Mouse (Mus musculus): ENCODE measurements around the gene Abcd1. TPM values are rescaled to one million over a fixed set of nuclear protein-coding genes. Genes with fewer than 3 reads are reported as not detected.
A peak's percentile ranks its signal among the peaks of the same experiment; 100 is the strongest.

Gene Abcd1
- polyA plus RNA-seq, 1 experiment from 2014 or later: 9.8 TPM

DNA sequence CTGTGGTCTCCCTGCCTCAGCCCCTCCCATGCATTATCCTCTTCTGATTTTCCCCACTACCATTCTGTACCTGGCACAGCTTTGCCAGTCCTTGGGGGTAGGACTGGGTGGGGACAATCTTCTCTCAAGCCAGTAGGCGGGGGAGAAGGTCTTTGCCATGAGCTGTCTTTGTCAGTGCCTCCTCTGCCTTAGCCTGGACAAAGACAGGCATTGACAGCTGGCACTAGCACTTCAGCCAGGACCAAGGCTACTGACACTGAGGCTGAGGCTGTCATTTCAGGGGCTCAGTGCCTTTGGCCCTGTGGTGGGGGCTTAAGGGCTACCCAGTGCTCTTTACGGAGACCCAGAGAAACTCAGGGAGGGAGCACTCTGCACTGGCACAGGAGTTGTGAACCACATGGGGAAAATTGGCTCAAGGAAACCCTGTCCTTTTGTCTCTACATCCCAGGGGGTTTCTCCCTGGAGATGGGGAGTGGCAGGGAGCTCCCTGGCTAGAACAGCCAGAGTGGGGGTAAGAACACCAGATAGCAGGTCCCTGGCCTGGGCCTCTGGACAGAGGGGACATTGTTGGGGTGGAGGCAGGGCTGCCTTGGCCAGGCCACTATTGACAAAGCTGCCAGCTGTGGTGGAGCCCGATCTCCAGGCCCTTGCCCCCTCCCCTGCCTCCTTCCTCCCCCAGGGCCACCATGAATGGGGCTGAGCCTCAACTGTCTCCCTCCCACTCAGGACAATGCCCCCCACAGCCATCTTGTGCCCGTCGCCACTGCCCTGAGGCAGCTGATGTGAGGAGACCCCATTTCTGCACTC is 40.1 kb downstream of the Abcd1 start, which contains the start of gene Plxnb3:
TSS of gene Plxnb3 (plus strand) at position 757 of the 807 bp plus-strand sequence.
- 73% methylated on average over 5 of the region's 5 CpGs for WGBS
- Histone ChIP-seq H3K36me3 (no peaks in the 10 kb centered on the region), H3K27me3 (ENCODE audit: insufficient read depth, poor library complexity, severe bottlenecking) (peaks cover 36% of the 10 kb centered on the region), H3K4me3 (no peak within 1 kb of the TSS), H3K9me3 (no peaks in the 10 kb centered on the region), H3K27ac (no peak within 1 kb of the TSS), H3K4me1 (no peaks in the 10 kb centered on the region)
- no peak for DNase-seq (ENCODE audit: low spot score)

DNA sequence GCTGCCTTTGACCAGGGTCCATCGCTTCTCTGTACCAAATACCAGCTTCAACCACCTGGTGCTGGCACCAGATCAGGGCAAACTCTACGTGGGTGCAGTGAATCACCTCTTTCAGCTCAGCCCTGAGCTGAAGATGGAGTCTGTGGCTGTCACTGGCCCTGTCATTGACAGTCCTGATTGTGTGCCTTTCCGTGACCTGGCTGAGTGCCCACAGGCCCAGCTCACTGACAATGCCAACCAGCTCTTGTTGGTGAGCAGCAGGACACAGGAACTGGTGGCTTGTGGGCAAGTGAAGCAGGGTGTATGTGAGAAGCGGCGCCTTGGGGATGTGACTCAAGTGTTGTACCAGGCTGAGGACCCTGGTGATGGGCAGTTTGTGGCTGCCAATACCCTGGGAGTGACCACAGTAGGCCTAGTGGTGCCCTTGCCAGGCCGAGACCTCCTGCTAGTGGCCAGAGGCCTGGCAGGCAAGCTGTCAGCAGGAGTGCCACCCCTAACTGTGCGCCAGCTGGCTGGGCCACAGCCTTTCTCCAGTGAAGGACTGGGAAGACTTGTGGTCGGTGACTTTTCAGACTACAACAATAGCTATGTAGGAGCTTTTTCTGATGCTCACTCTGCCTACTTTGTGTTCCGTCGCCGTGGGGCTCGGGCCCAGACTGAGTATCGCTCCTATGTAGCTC is 42.4 kb downstream of the Abcd1 start:
- H3K9me3 ChIP-seq: no peaks in the 10 kb centered on the region
- H3K4me1 ChIP-seq: no peaks in the 10 kb centered on the region
- WGBS: 76% methylated on average over 13 of the region's 13 CpGs
- H3K4me3 ChIP-seq: no peak overlapping the region
- H3K27ac ChIP-seq: no peak overlapping the region
- DNase-seq (ENCODE audit: low spot score): no peak
- H3K27me3 ChIP-seq (ENCODE audit: insufficient read depth, poor library complexity, severe bottlenecking): peaks cover 47% of the 10 kb centered on the region
- H3K36me3 ChIP-seq: no peaks in the 10 kb centered on the region

DNA sequence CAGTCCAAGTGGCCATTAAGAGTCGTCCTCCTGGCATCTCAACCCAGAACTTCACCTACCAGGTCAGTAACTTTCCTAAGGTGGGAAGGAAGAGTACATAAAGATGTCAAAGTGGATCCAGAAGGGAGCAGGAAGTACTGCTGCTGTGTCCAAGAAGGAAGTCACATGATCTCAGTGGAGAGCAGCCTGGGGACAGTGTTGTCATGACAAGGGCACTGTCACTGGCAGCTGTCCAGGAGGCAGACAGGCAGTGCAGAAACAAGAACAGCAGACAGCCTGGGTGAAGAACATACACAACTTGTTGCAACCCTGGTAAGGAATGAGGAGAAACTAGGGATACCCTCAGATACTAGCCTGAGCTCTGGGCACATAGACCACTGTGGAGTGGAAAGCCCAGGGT is 48.9 kb downstream of the Abcd1 start:
- WGBS: 62% methylated on average over 1 of the region's 1 CpGs
- DNase-seq (ENCODE audit: low spot score): no peak
- Histone ChIP-seq H3K4me1 (no peaks in the 10 kb centered on the region; the same call in 1 of the 2 replicates), H3K27ac (0 out of 2 replicates have a peak overlapping the region, but pooled peaks have one; percentile 22), H3K4me3 (no peak overlapping the region), H3K9me3 (no peaks in the 10 kb centered on the region), H3K36me3 (no peaks in the 10 kb centered on the region), H3K27me3 (ENCODE audit: insufficient read depth, poor library complexity, severe bottlenecking) (peaks cover 28% of the 10 kb centered on the region)

DNA sequence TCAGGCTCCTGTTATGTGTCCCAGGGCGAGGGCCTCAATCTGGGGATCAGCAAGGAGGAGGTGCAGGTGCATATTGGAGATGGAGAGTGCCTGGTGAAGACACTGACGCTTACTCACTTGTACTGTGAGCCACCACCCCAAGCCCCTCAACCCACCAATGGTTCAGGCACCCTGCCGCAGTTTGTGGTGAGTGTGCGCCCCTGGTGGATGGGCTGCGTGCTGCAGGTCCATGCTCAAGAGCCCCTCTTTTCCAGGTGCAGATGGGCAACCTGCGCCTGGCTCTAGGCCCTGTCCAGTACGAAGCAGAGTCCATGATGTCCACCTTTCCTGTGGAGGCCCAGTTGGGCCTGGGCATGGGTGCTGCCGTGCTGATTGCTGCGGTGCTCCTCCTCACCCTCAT is 50.9 kb downstream of the Abcd1 start:
- no peak for DNase-seq (ENCODE audit: low spot score)
- Histone ChIP-seq H3K36me3 (no peaks in the 10 kb centered on the region), H3K9me3 (no peaks in the 10 kb centered on the region), H3K27me3 (ENCODE audit: insufficient read depth, poor library complexity, severe bottlenecking) (peaks cover 25% of the 10 kb centered on the region), H3K27ac (no peak overlapping the region), H3K4me1 (no peaks in the 10 kb centered on the region; the same call in 1 of the 2 replicates), H3K4me3 (no peak overlapping the region)
- WGBS: 53% methylated on average over 9 of the region's 9 CpGs

DNA sequence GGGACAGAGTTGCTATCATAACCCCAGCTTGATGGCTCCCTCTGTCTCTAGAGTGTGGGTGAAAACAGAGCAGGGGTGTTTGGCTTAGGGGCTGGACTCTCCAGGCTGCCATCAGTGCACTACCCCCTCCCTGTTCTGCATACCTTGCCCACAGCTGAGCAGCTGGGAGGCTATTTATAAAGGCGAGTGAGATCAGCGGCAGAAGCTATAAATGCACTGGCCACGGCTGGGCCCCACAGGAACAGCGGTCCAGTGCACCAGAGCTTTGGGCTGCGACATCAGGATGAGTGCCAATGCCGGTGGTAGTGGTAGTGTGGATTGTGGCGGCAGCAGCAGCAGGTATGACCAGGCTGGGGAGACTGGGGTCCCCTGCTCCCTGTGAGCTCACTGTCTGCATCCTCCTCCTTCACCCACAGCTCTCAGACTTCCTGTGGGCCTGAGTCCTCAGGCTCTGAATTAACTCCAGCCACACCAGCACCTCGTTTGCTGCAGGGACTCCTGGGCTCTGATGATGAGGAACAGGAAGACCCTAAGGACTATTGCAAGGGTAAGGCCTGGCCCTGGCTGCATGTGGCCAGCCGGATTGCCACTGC is 57.9 kb downstream of the Abcd1 start, which contains the start of gene Srpk3:
TSS of gene Srpk3 (plus strand) at position 238 of the 593 bp plus-strand sequence.
- peak; percentile 76 for DNase-seq (ENCODE audit: low spot score)
- Histone ChIP-seq H3K27me3 (ENCODE audit: insufficient read depth, poor library complexity, severe bottlenecking) (0 out of 2 replicates have a peak, but pooled peaks cover 5% of the 10 kb centered on the region), H3K4me3 (peak within 1 kb of the TSS; percentile 50), H3K36me3 (peaks cover 35% of the 10 kb centered on the region), H3K9me3 (no peaks in the 10 kb centered on the region), H3K27ac (peak within 1 kb of the TSS; percentile 84), H3K4me1 (peaks cover 3% of the 10 kb centered on the region; the same call in 1 of the 2 replicates)
- 42% methylated on average over 9 of the region's 9 CpGs for WGBS

DNA sequence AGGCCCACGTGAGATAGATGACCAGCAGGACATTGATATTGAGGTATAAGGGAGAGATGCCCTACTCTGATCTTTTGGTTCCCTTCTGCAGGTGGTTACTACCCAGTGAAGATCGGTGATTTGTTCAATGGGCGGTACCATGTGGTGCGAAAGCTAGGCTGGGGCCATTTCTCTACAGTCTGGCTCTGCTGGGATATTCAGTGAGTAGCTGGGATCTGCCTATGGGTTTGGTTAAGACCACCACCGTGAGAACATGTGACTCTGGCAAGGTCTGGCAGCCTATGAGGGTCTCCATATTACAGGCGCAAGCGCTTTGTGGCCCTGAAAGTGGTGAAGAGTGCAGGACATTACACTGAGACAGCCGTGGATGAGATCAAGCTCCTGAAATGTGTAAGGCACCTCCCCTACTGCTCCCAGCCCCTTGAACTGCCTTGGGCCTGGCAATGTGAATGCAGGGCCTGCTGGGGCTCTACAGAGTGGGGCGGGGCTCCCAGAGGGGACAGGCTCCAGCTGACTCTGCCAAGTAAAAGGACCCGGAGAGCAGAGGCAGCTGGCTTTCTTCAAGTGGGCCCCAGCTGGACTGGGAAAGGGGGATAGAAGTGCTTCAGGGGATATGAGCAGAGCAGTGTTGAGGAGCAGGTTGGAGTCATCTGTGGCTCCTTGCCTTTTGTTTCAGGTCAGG is 58.5 kb downstream of the Abcd1 start:
- 0 out of 2 replicates have a peak, but pooled peaks cover 5% of the 10 kb centered on the region for H3K27me3 ChIP-seq (ENCODE audit: insufficient read depth, poor library complexity, severe bottlenecking)
- peak; percentile 78 for DNase-seq (ENCODE audit: low spot score)

DNA sequence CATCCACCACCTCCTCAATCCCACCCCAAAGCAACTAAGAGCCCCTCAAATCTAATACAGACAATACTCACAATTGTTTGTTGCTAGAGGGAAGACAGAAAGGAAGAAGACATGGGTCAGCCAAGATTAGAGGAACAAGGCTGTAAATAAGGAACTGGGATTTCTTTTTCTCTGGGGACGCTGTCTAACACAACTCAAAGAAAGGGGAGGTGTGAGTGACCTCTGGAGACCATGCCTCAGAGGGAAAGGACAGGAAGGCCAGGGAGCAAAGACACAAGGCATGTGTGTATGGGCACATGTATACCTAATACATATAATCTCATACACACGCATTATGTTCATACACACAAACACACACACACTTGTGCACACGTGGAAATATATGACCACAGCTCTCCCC is 65.8 kb downstream of the Abcd1 start:
- Histone ChIP-seq H3K27ac (no peak overlapping the region), H3K4me3 (no peak overlapping the region), H3K27me3 (ENCODE audit: insufficient read depth, poor library complexity, severe bottlenecking) (peaks cover 14% of the 10 kb centered on the region; the same call in 1 of the 2 replicates), H3K4me1 (peaks cover 6% of the 10 kb centered on the region; the same call in 1 of the 2 replicates), H3K9me3 (no peaks in the 10 kb centered on the region), H3K36me3 (peaks cover 50% of the 10 kb centered on the region)
- 86% methylated on average over 3 of the region's 3 CpGs for WGBS
- DNase-seq (ENCODE audit: low spot score): no peak

More for the DNA sequence above, 58.5 kb downstream of the Abcd1 start:
- 56% methylated on average over 10 of the region's 10 CpGs for WGBS
- Histone ChIP-seq H3K36me3 (peaks cover 41% of the 10 kb centered on the region), H3K4me1 (peaks cover 3% of the 10 kb centered on the region; the same call in 1 of the 2 replicates), H3K27ac (peak overlapping the region; percentile 84), H3K9me3 (no peaks in the 10 kb centered on the region), H3K4me3 (peak overlapping the region; percentile 50)

DNA sequence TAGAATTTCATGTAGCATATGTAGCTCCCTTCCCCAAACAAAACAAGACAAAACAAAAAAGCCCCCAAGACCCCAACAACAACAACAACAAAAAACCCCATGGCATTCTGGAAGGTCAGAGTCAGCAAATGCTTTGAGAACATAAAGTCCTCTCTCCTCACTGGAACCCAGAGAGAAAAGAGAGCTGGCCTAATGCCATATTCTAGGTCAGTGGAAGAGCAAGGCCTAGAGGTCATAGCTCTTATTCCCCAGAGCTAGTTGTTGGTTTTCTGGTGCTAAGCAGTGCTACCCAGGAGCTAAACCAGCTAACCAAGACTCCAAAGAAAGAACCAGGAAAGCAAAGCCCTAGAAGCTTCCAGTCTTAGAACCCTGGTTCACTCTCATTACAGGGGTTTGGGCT is 69.3 kb downstream of the Abcd1 start:
- peak overlapping the region; percentile 89 for H3K27ac ChIP-seq
- no peaks in the 10 kb centered on the region for H3K9me3 ChIP-seq
- H3K4me1 ChIP-seq: peaks cover 9% of the 10 kb centered on the region; the same call in 1 of the 2 replicates
- no peak for DNase-seq (ENCODE audit: low spot score)
- peaks cover 32% of the 10 kb centered on the region for H3K36me3 ChIP-seq
- H3K27me3 ChIP-seq (ENCODE audit: insufficient read depth, poor library complexity, severe bottlenecking): peaks cover 17% of the 10 kb centered on the region; the same call in 1 of the 2 replicates
- peak overlapping the region; percentile 67 for H3K4me3 ChIP-seq

DNA sequence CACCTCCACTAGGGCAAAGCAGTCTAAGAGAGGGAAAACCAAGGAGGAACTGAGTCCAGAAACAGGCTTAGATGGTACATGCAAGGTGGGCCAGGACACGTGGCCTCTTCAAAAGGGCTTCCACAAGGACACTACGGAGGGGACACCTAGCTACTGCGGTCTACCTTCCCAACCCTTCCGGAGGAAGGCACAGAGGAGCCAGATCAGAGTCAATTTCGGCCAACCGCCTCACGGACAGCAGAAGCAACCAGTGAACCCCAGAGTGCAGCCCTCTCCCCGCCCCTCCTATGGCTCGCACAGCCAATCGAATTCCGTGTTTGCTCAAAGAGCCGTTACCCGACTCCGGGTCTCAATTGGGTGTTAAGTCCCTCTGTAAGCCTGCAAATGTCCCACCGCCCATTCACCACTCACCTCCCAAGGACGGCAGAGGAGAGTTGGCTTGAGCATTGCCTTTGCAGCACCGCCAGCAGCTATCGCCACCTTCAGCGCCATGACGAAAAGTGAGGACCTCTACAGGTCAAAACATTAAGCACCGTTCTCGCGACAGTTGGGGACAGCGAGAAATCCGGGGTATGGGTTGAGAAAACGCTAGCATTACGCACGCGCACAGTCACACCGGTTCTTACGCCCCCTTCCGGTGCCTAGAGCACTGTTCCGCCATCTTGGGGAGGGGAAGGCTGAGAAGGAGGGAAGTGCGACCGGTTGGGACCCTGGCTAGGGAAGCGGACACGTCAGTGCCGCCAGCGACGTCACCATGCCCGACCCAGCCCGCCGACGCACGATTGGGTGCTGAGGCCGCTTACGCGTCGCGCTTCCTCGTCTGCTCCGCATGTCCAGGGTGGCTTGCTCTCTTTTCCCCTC is 70.2 kb downstream of the Abcd1 start, which contains the start of the genes Idh3g and Ssr4:
TSS of gene Idh3g (minus strand) at position 534 of the 861 bp plus-strand sequence.
TSS of gene Ssr4 (plus strand) at position 665 of the 861 bp plus-strand sequence.
- peaks cover 31% of the 10 kb centered on the region for H3K36me3 ChIP-seq
- peak within 1 kb of the TSS; percentile 89 for H3K27ac ChIP-seq
- peaks cover 17% of the 10 kb centered on the region; the same call in 1 of the 2 replicates for H3K27me3 ChIP-seq (ENCODE audit: insufficient read depth, poor library complexity, severe bottlenecking)
- peak; percentile 96 for DNase-seq (ENCODE audit: low spot score)
- 12% methylated on average over 52 of the region's 52 CpGs for WGBS
- H3K9me3 ChIP-seq: no peaks in the 10 kb centered on the region
- peak within 1 kb of the TSS; percentile 67 for H3K4me3 ChIP-seq
- peaks cover 9% of the 10 kb centered on the region; the same call in 1 of the 2 replicates for H3K4me1 ChIP-seq

DNA sequence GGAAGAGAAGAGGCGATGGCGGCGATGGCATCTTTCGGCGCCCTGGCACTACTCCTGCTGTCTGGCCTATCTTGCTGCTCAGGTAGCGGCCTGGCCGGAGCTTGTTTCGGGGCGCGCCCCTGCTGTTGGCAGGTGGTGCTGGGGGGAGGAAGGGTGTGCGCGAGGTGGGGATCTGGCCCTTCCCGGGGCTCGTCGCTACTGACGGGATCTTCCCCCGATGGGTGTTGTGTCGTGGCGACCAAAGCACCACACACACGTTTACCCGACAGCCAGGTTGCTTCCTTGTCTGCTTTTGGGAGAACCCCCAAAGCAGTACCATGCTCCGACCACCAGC is 70.8 kb downstream of the Abcd1 start:
- Histone ChIP-seq H3K4me3 (peak overlapping the region; percentile 67), H3K27me3 (ENCODE audit: insufficient read depth, poor library complexity, severe bottlenecking) (peaks cover 17% of the 10 kb centered on the region; the same call in 1 of the 2 replicates), H3K36me3 (peaks cover 25% of the 10 kb centered on the region), H3K27ac (peak overlapping the region; percentile 89), H3K9me3 (no peaks in the 10 kb centered on the region), H3K4me1 (peaks cover 9% of the 10 kb centered on the region; the same call in 1 of the 2 replicates)
- no peak for DNase-seq (ENCODE audit: low spot score)
- WGBS: 20% methylated on average over 22 of the region's 22 CpGs

Measured in heart, embryonic 10.5 days (tissue).